Mouse (Mus musculus) small intestine, adult 2 months (tissue): ENCODE measurements around the gene Gm11562. TPM values are rescaled to one million over a fixed set of nuclear protein-coding genes. Genes with fewer than 3 reads are reported as not detected.
"Not testable (repeated sequence)": the region's sequence is repeated elsewhere in the genome, so short reads cannot be mapped to it uniquely, and the experiment has no call there.

Source experiments
- H3K27ac ChIP-seq: fragments of 200-500 bp; 2 replicates; pipeline ENCODE4 v1.5.1; 2012; ENCODE audit warnings: low read depth, low read length, control low read depth, inconsistent platforms; ENCODE audit not compliant: insufficient read depth
- H3K27me3 ChIP-seq: fragments of 200-500 bp; 2 replicates; pipeline ENCODE4 v1.6.1; 2012; ENCODE audit warnings: mild to moderate bottlenecking, moderate library complexity, low read length, inconsistent platforms; ENCODE audit not compliant: control insufficient read depth, insufficient read depth
- H3K36me3 ChIP-seq: fragments of 200-500 bp; 2 replicates; pipeline ENCODE4 v1.6.1; 2012; ENCODE audit warnings: mild to moderate bottlenecking, low read length, control low read depth, inconsistent platforms; ENCODE audit not compliant: control insufficient read depth, insufficient read depth
- H3K4me1 ChIP-seq: fragments of 200-500 bp; 2 replicates; pipeline ENCODE4 v1.6.1; 2012; ENCODE audit warnings: low read length, inconsistent platforms, mixed read lengths; ENCODE audit not compliant: control insufficient read depth, insufficient read depth, insufficient read length
- H3K4me3 ChIP-seq: fragments of 200-500 bp; 2 replicates; pipeline ENCODE4 v1.5.1; 2012; ENCODE audit warnings: low read depth, mild to moderate bottlenecking, control low read depth, inconsistent platforms, low read length, moderate library complexity
- CTCF ChIP-seq: fragments of 200-500 bp; IDR thresholded peaks from 2 replicates; pipeline ENCODE4 v1.5.1; 2012; ENCODE audit warnings: low read depth, mild to moderate bottlenecking, control low read depth, inconsistent platforms, low read length, moderate library complexity, mixed read lengths; ENCODE audit not compliant: insufficient replicate concordance, insufficient read length; ENCODE audit errors: extremely low read depth
- POLR2A ChIP-seq: fragments of 200-500 bp; IDR thresholded peaks from 2 replicates; pipeline ENCODE4 v1.6.1; 2012; ENCODE audit warnings: low read depth, mild to moderate bottlenecking, control low read depth, inconsistent platforms, low read length, moderate library complexity
- WGBS: fragments of 180-500 bp; shearing (Covaris S2); methylation state at CpG from one replicate; pipeline ENCODE4 v1.1.7; 2018; 5-methylcytosine and 5-hydroxymethylcytosine counted together
- polyA plus RNA-seq: library from polyadenylated mRNA; depleted of rRNA; stranded (reverse); fragments of >200 nt; gene quantifications from 2 replicates; pipeline ENCODE4 v1.2.3, GENCODE M21; 2012; rRNA removed

The Gm11562 gene
- polyA plus RNA-seq = 1.9 TPM in 1 of 2 replicates, not detected in the other

GRCm38 (mm10) chr11:99620335-99620734 lies at the start of gene Gm11562:
TSS of gene Gm11562 (minus strand) at chr11:99620435.
- no peaks in the 10 kb centered on the region for H3K27me3 ChIP-seq
- WGBS = 73% methylated on average over 2 of the region's 2 CpGs
- TF ChIP-seq POLR2A = no peak
- TF ChIP-seq CTCF = no peak
- H3K4me1 ChIP-seq = no peaks in the 10 kb centered on the region
- no peak within 1 kb of the TSS for H3K27ac ChIP-seq
- H3K36me3 ChIP-seq = no peaks in the 10 kb centered on the region
- H3K4me3 ChIP-seq = no peak within 1 kb of the TSS

DNA sequence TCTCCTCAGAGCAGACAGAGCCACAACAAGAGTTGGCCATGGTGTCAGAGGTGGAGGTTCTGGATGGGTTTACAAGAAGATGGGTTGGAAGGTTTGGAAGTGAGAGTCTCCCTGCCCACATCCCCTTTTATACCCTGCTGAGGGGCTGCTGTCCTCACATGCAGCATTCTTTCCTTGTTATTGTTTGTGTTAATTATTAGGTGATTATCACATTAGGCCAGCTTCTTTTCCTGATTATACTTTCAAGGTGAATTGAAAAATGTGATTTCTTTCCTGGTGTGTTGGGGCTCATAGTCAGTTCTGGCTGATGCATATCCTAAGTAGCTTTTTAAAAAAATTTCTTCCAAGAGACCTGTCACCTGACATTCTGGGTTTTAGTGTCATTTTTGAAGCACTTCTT lies 45.6 kb upstream of the Gm11562 start, which contains the start of gene Krtap4-6:
Gene Krtap4-6 (minus strand): TSS at position 101 of the 400 bp plus-strand sequence.
- no peaks in the 10 kb centered on the region for H3K36me3 ChIP-seq
- H3K27ac ChIP-seq = no peak within 1 kb of the TSS
- no peaks in the 10 kb centered on the region for H3K27me3 ChIP-seq
- TF ChIP-seq POLR2A (no peak), CTCF (no peak)
- H3K4me1 ChIP-seq = no peaks in the 10 kb centered on the region
- H3K4me3 ChIP-seq = no peak within 1 kb of the TSS

GRCm38 (mm10) chr11:99662802-99663201 lies 42.6 kb upstream of the Gm11562 start:
- Histone ChIP-seq H3K27ac (no peak overlapping the region), H3K4me1 (no peaks in the 10 kb centered on the region), H3K27me3 (no peaks in the 10 kb centered on the region), H3K4me3 (no peak overlapping the region), H3K36me3 (no peaks in the 10 kb centered on the region)
- WGBS = 84% methylated on average over 10 of the region's 10 CpGs
- no peak for TF ChIP-seq POLR2A
- TF ChIP-seq CTCF = no peak

- no peak overlapping the region for H3K27ac ChIP-seq
- WGBS = 86% methylated on average over 4 of the region's 4 CpGs
- H3K27me3 ChIP-seq = no peaks in the 10 kb centered on the region
- no peak overlapping the region for H3K4me3 ChIP-seq
- TF ChIP-seq POLR2A (no peak), CTCF (no peak)
- no peaks in the 10 kb centered on the region for H3K36me3 ChIP-seq
- no peaks in the 10 kb centered on the region for H3K4me1 ChIP-seq
Measured at GRCm38 (mm10) chr11:99659256-99659655, 39.0 kb upstream of the Gm11562 start.

DNA sequence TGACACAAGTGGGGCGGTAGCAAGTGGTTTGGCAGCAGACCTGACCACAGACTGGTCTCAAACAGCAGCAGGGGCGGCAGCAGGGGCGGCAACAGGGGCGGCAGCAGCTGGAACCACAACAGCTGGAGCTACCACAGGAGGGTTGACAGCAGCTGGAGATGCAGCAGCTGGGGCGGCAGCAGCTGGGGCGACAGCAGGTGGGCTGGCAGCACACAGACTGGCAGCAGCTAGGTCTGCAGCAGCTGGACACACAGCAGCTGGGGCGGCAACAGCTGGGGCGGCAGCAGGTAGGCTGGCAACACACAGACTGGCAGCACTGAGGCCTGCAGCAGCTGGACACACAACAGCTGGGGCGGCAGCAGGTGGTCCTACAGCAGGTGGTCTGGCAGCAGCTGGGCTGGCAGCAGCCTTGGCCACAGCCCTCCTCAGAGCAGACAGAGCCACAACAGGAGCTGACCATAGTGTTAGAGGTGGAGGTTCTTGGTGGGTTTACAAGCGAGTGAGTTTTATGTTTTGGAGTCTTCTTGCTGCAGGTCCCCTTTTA lies 38.3 kb upstream of the Gm11562 start, which contains the start of gene Gm11563:
Gene Gm11563 (minus strand): TSS at position 494 of the 544 bp plus-strand sequence.
- not testable (repeated sequence) for H3K27ac ChIP-seq, H3K36me3 ChIP-seq, H3K4me3 ChIP-seq, H3K4me1 ChIP-seq, H3K27me3 ChIP-seq
- WGBS = 69% methylated on average over 10 of the region's 10 CpGs

DNA sequence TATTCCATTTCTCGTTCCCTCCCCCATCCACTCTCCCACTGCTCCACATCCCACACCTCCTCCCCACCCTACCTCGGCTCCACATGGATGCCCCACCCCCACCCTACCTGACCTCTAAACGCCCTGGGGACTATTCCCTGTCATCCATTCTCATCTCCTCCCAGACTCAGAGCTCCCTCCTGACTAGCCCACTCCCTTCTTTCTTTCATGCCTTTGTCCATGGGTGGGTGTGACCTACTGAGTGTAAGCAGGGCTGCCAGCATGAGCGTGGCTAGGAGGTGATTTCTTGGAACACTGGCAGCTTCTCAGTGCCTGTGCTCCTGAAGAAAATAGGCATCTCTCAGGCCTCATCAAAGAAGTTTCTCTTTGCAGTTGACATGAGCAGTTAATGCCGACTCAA lies 36.8 kb upstream of the Gm11562 start:
- Histone ChIP-seq H3K27ac (no peak overlapping the region), H3K4me3 (no peak overlapping the region), H3K27me3 (no peaks in the 10 kb centered on the region), H3K4me1 (no peaks in the 10 kb centered on the region), H3K36me3 (no peaks in the 10 kb centered on the region)
- 43% methylated on average over 5 of the region's 5 CpGs for whole genome bisulfite sequencing
- TF ChIP-seq POLR2A = no peak
- TF ChIP-seq CTCF = no peak

DNA sequence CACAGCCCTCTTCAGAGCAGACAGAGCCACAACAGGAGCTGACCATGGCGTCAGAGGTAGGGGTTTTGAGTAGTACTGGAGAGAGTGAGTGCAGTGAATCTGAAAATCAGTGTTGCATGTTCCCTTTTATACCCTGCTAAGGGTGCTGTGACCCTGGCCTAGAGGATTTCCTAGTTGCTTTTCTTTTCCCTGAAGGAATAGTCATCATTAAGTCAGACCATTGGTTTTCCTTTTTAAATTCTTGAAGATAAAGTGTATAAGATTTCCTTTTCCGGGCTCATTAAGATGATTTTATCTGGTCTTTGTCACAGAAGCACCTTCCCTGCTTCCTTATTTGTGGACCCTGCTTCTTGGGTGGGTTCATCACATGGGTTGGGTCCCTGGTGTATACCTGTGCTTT lies 29.9 kb upstream of the Gm11562 start, which contains the start of gene Gm11555:
Gene Gm11555 (minus strand): TSS at position 101 of the 400 bp plus-strand sequence.
- WGBS = 80% methylated on average over 2 of the region's 2 CpGs

GRCm38 (mm10) chr11:99646444-99646843 lies 26.2 kb upstream of the Gm11562 start:
- no peak for TF ChIP-seq CTCF
- TF ChIP-seq POLR2A = no peak
- no peak overlapping the region for H3K4me3 ChIP-seq
- H3K27me3 ChIP-seq = no peaks in the 10 kb centered on the region
- 86% methylated on average over 15 of the region's 15 CpGs for WGBS
- no peak overlapping the region for H3K27ac ChIP-seq
- H3K36me3 ChIP-seq = no peaks in the 10 kb centered on the region
- no peaks in the 10 kb centered on the region for H3K4me1 ChIP-seq

More for the DNA sequence above, 29.9 kb upstream of the Gm11562 start, which contains the start of gene Gm11555:
- no peak within 1 kb of the TSS for H3K4me3 ChIP-seq
- H3K27me3 ChIP-seq = no peaks in the 10 kb centered on the region
- H3K36me3 ChIP-seq = no peaks in the 10 kb centered on the region
- no peak within 1 kb of the TSS for H3K27ac ChIP-seq
- no peaks in the 10 kb centered on the region for H3K4me1 ChIP-seq
- TF ChIP-seq POLR2A = no peak
- no peak for TF ChIP-seq CTCF
